Mouse (Mus musculus) liver, postnatal 0 days (tissue): Measurements from ENCODE around the gene Gm37240. TPM values are rescaled to one million over a fixed set of nuclear protein-coding genes. Genes with fewer than 3 reads are reported as not detected.

Source experiments
- ATAC-seq: fragments of 200-750 bp; cut with Nextera tagmentation; 2 replicates; pipeline ENCODE4 v1.8.0; 2017; ENCODE audit warnings: mild to moderate bottlenecking, moderate library complexity
- DNase-seq: peaks from one replicate; pipeline ENCODE4 v3.0.0-alpha.2; 2016
- H3K27ac ChIP-seq: fragments of 300-500 bp; sonication (generic); 2 replicates; pipeline ENCODE4 v1.5.1; 2014; ENCODE audit warnings: antibody characterized with exemption, moderate library complexity, mild to moderate bottlenecking, low read depth
- H3K27me3 ChIP-seq: fragments of 300-500 bp; sonication (generic); 2 replicates; pipeline ENCODE4 v1.6.1; 2014; ENCODE audit warnings: low read length, control low read depth, mixed read lengths; ENCODE audit not compliant: insufficient read depth
- H3K36me3 ChIP-seq: fragments of 300-500 bp; sonication (generic); replicated peaks from 2 replicates; pipeline ENCODE4 v1.6.1; 2014; ENCODE audit warnings: mild to moderate bottlenecking, control low read depth, low read length, moderate library complexity, mixed read lengths; ENCODE audit not compliant: insufficient read depth
- H3K4me1 ChIP-seq: fragments of 300-500 bp; sonication (generic); 2 replicates; pipeline ENCODE4 v1.6.1; 2014; ENCODE audit warnings: antibody characterized with exemption, mild to moderate bottlenecking, control low read depth; ENCODE audit not compliant: insufficient read depth
- H3K4me2 ChIP-seq: fragments of 300-500 bp; sonication (generic); 2 replicates; pipeline ENCODE4 v1.6.1; 2014; ENCODE audit warnings: low read depth, mild to moderate bottlenecking, low read length, moderate library complexity, mixed read lengths
- H3K4me3 ChIP-seq: fragments of 300-500 bp; sonication (generic); 2 replicates; pipeline ENCODE4 v1.5.1; 2014; ENCODE audit warnings: low read depth, low read length
- H3K9ac ChIP-seq: fragments of 300-500 bp; sonication (generic); replicated peaks from 2 replicates; pipeline ENCODE4 v1.6.1; 2014; ENCODE audit warnings: mild to moderate bottlenecking, moderate library complexity
- H3K9me3 ChIP-seq: fragments of 300-500 bp; sonication (generic); 2 replicates; pipeline ENCODE4 v1.6.1; 2016; ENCODE audit warnings: mild to moderate bottlenecking, control low read depth, low read length, mixed read lengths
- CTCF ChIP-seq: sonication (generic); IDR thresholded peaks from 2 replicates; pipeline ENCODE4 v1.5.1; 2016; ENCODE audit warnings: antibody characterized with exemption, low read depth
- EP300 ChIP-seq: IDR thresholded peaks from 2 replicates; pipeline ENCODE4 v1.6.1; 2016; ENCODE audit warnings: antibody characterized with exemption, low read depth, mild to moderate bottlenecking
- WGBS: fragments of 180-500 bp; shearing (Covaris S2); extraction: QIAGEN DNeasy Blood & Tissue Kit; methylation state at CpG from one replicate; pipeline ENCODE4 v1.1.7; 2014; ENCODE audit not compliant: insufficient replicate concordance; 5-methylcytosine and 5-hydroxymethylcytosine counted together
- polyA plus RNA-seq: library from polyadenylated mRNA; unstranded; fragments of >200 nt; fragmentation: Nextera tagmentation; extraction: Ambion mirVana; gene quantifications from 2 replicates; pipeline ENCODE4 v1.2.1, GENCODE M21; 2015

Gene Gm37240
- polyA plus RNA-seq, 1 experiment from 2014 or later = 0.72 TPM

DNA sequence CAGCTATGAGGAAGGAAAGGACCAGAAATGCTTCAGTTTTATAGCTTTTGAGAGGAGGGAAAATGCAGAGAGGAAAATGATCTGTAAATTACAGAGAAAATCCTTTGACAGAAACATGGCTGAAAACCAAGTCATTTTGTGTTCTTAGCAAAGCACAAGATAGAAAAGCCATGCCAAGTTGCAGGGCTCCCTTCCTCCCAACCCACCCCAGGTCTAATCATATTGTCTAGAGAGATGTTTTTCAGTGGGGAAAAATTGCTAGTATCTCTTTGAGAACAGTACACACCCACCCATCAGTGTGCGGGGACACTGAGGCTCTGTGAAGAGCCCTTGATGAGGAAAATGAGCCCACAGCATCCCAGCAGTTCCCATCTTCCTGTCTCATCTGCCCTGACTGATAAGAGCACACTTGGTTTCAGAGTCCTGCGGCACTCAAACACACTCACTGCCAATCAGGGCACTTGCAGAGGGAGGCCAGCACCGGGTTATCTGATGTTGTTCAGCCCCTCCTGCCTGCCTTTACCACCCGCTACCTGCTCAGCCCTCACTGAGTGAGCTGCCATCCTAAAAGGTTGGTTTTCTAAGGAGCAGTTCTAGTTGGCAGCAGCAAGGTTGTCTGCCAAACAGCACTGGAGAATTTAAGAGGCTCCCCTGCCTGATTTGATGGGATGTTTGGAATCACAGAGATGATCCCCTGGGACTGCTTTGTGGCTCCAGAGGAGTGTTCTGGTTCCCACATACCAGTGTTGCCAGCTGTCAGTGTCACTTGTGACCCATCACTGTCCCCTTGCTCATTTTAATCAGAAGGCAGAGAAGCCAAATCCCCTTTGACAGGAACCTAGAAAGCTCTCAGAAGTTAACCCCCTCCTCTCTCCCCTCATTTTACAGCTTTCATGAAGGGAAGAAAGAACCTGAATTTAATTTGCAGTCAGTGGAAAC lies 234.3 kb downstream of the Gm37240 start:
- Histone ChIP-seq H3K4me1 (no peaks in the 10 kb centered on the region), H3K27ac (no peak overlapping the region), H3K9me3 (no peaks in the 10 kb centered on the region), H3K9ac (no peak overlapping the region), H3K4me3 (no peak overlapping the region), H3K4me2 (no peak overlapping the region), H3K27me3 (no peaks in the 10 kb centered on the region), H3K36me3 (peaks cover 3% of the 10 kb centered on the region; the same call in 1 of the 2 replicates)
- DNase-seq (no peak), ATAC-seq (no peak)
- no peak for TF ChIP-seq EP300
- TF ChIP-seq CTCF = no peak
- WGBS = 57% methylated on average over 4 of the region's 4 CpGs

- DNase-seq (no peak), ATAC-seq (no peak)
- no peak overlapping the region for H3K9ac ChIP-seq
- no peaks in the 10 kb centered on the region for H3K4me1 ChIP-seq
- no peak overlapping the region for H3K4me3 ChIP-seq
- H3K27me3 ChIP-seq = no peaks in the 10 kb centered on the region
- H3K27ac ChIP-seq = no peak overlapping the region
- peaks cover 3% of the 10 kb centered on the region; the same call in 1 of the 2 replicates for H3K36me3 ChIP-seq
- TF ChIP-seq CTCF = no peak
- no peak for TF ChIP-seq EP300
- no peak overlapping the region for H3K4me2 ChIP-seq
- WGBS = 89% methylated on average over 4 of the region's 4 CpGs
- H3K9me3 ChIP-seq = no peaks in the 10 kb centered on the region
Measured at GRCm38 (mm10) chr3:85649176-85649575, 238.1 kb downstream of the Gm37240 start.

DNA sequence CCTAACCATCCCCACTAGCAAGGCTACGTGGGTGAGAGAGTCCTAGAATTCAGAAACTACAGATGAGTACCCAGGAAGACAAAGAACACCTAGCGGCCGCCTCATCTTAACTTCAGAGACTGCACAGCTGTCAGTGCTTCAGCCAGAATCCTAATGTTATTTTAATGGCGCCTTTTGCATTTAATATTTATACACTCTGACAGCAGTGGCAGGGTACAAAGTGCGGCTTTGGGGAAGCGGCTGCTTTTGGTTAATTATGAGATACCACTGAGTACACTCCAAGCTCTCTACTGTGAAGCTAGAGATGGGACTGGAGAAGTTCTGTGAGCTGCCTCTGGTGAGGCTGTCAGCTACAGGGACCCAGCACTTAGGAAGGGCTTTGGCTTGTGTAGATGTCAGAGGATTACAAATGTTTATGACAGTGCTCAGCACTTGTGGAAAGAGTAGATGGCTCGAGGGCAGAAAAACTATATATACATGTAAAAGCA lies 241.8 kb downstream of the Gm37240 start:
- no peaks in the 10 kb centered on the region for H3K36me3 ChIP-seq
- no peak overlapping the region for H3K9ac ChIP-seq
- no peaks in the 10 kb centered on the region for H3K27me3 ChIP-seq
- no peaks in the 10 kb centered on the region for H3K4me1 ChIP-seq
- H3K9me3 ChIP-seq = no peaks in the 10 kb centered on the region
- ATAC-seq (no peak), DNase-seq (no peak)
- no peak overlapping the region for H3K4me2 ChIP-seq
- TF ChIP-seq CTCF (no peak), EP300 (no peak)
- WGBS = 84% methylated on average over 7 of the region's 7 CpGs
- no peak overlapping the region for H3K4me3 ChIP-seq
- no peak overlapping the region for H3K27ac ChIP-seq

DNA sequence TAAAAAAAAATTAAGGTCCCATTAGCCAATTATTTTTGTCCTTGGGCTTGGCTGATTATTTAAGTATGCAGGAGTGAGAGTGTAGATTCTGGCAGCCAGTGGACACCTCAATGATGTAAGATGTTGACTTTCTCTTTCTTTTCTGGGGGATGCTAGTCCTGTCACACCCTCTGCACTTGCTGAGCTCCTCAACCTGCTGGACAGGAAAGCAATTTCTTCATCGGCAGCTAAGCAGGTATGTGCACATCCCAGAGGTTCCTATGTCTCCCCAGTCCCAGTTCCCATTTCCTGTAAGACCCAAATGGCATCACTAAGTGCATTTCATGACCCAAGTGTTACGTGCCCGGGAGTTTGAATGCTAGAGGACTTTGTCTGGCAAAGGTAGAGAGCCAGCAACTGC lies 242.5 kb downstream of the Gm37240 start:
- H3K27ac ChIP-seq = no peak overlapping the region
- no peak for ATAC-seq
- no peak overlapping the region for H3K4me3 ChIP-seq
- H3K4me1 ChIP-seq = no peaks in the 10 kb centered on the region
- no peaks in the 10 kb centered on the region for H3K27me3 ChIP-seq
- no peak overlapping the region for H3K4me2 ChIP-seq
- TF ChIP-seq EP300 (no peak), CTCF (no peak)
- no peaks in the 10 kb centered on the region for H3K36me3 ChIP-seq
- H3K9ac ChIP-seq = no peak overlapping the region
- no peak for DNase-seq
- 87% methylated on average over 3 of the region's 3 CpGs for WGBS
- no peaks in the 10 kb centered on the region for H3K9me3 ChIP-seq

GRCm38 (mm10) chr3:85641751-85642150 lies 245.6 kb downstream of the Gm37240 start:
- Histone ChIP-seq H3K4me2 (no peak overlapping the region), H3K27ac (no peak overlapping the region), H3K4me3 (no peak overlapping the region), H3K4me1 (no peaks in the 10 kb centered on the region), H3K9ac (no peak overlapping the region), H3K27me3 (no peaks in the 10 kb centered on the region), H3K36me3 (0 out of 2 replicates have a peak, but pooled peaks cover 7% of the 10 kb centered on the region), H3K9me3 (no peaks in the 10 kb centered on the region)
- no peak for ATAC-seq
- TF ChIP-seq EP300 (no peak), CTCF (no peak)
- no peak for DNase-seq
- WGBS = 77% methylated on average over 3 of the region's 3 CpGs

GRCm38 (mm10) chr3:85636716-85637447 lies 250.4 kb downstream of the Gm37240 start:
- Histone ChIP-seq H3K9me3 (no peaks in the 10 kb centered on the region), H3K4me2 (no peak overlapping the region), H3K4me3 (no peak overlapping the region), H3K4me1 (no peaks in the 10 kb centered on the region), H3K27ac (no peak overlapping the region), H3K9ac (no peak overlapping the region), H3K27me3 (no peaks in the 10 kb centered on the region), H3K36me3 (0 out of 2 replicates have a peak, but pooled peaks cover 7% of the 10 kb centered on the region)
- 84% methylated on average over 5 of the region's 5 CpGs for WGBS
- TF ChIP-seq EP300 (no peak), CTCF (no peak)
- no peak for DNase-seq
- ATAC-seq = no peak
